Mouse (Mus musculus) right cerebral cortex, postnatal 14 days (tissue): ENCODE data around the gene Ehmt2.

ENCODE experiments used
- DNase-seq: peaks from one replicate; pipeline ENCODE4 v3.0.0; 2022

The Ehmt2 gene

GRCm38 (mm10) chr17:34898160-34898586 lies at the start of gene Ehmt2, which contains the start of gene C2:
TSS of gene Ehmt2 (plus strand) at chr17:34898469.
TSS of gene C2 (minus strand) at chr17:34898265.
- peak; percentile 77 for DNase-seq

- peak; percentile 98 for DNase-seq
Measured at GRCm38 (mm10) chr17:34849722-34850516, 48.4 kb upstream of the Ehmt2 start, which contains the start of the genes Skiv2l and Nelfe. TSS of gene Skiv2l (minus strand) at chr17:34850210. TSS of gene Nelfe (plus strand) at chr17:34850391.

- no peak for DNase-seq
Measured at GRCm38 (mm10) chr17:34850517-34851125, 47.6 kb upstream of the Ehmt2 start.

GRCm38 (mm10) chr17:34853511-34853910 lies 44.8 kb upstream of the Ehmt2 start:
- DNase-seq = no peak

GRCm38 (mm10) chr17:34854761-34855160 lies 43.5 kb upstream of the Ehmt2 start:
- no peak for DNase-seq

GRCm38 (mm10) chr17:34855825-34856224 lies 42.4 kb upstream of the Ehmt2 start:
- DNase-seq = peak; percentile 43

GRCm38 (mm10) chr17:34858670-34859069 lies 39.6 kb upstream of the Ehmt2 start:
- no peak for DNase-seq

- no peak for DNase-seq
Measured at GRCm38 (mm10) chr17:34860514-34860913, 37.8 kb upstream of the Ehmt2 start.

GRCm38 (mm10) chr17:34861704-34862415 lies 36.4 kb upstream of the Ehmt2 start:
- DNase-seq = no peak

- DNase-seq = no peak
Measured at GRCm38 (mm10) chr17:34862416-34863081, 35.7 kb upstream of the Ehmt2 start, which contains the start of gene Cfb. TSS of gene Cfb (minus strand) at chr17:34862518.

GRCm38 (mm10) chr17:34865981-34866380 lies 32.3 kb upstream of the Ehmt2 start:
- no peak for DNase-seq

GRCm38 (mm10) chr17:34874321-34874720 lies 23.9 kb upstream of the Ehmt2 start:
- no peak for DNase-seq

GRCm38 (mm10) chr17:34879336-34879879 lies 18.9 kb upstream of the Ehmt2 start, which contains the start of gene Zbtb12:
TSS of gene Zbtb12 (plus strand) at chr17:34879483.
- no peak for DNase-seq

GRCm38 (mm10) chr17:34881166-34881565 lies 17.1 kb upstream of the Ehmt2 start:
- DNase-seq = no peak

GRCm38 (mm10) chr17:34881683-34882310 lies 16.5 kb upstream of the Ehmt2 start, which contains the start of gene Gm20547:
TSS of gene Gm20547 (minus strand) at chr17:34882042.
- DNase-seq = no peak

- DNase-seq = no peak
Measured at GRCm38 (mm10) chr17:34883332-34883731, 14.9 kb upstream of the Ehmt2 start.

GRCm38 (mm10) chr17:34884704-34885103 lies 13.6 kb upstream of the Ehmt2 start:
- DNase-seq = no peak

- DNase-seq = no peak
Measured at GRCm38 (mm10) chr17:34885615-34886014, 12.7 kb upstream of the Ehmt2 start.

- DNase-seq = no peak
Measured at GRCm38 (mm10) chr17:34887942-34888341, 10.3 kb upstream of the Ehmt2 start.

- no peak for DNase-seq
Measured at GRCm38 (mm10) chr17:34890074-34890743, 8.1 kb upstream of the Ehmt2 start.

GRCm38 (mm10) chr17:34891377-34891776 lies 6.9 kb upstream of the Ehmt2 start:
- DNase-seq = no peak
